Mouse (Mus musculus): ENCODE data around the gene Gsto2.
"Not testable (repeated sequence)": the region's sequence is repeated elsewhere in the genome, so short reads cannot be mapped to it uniquely, and the experiment has no call there.

Gene Gsto2

DNA sequence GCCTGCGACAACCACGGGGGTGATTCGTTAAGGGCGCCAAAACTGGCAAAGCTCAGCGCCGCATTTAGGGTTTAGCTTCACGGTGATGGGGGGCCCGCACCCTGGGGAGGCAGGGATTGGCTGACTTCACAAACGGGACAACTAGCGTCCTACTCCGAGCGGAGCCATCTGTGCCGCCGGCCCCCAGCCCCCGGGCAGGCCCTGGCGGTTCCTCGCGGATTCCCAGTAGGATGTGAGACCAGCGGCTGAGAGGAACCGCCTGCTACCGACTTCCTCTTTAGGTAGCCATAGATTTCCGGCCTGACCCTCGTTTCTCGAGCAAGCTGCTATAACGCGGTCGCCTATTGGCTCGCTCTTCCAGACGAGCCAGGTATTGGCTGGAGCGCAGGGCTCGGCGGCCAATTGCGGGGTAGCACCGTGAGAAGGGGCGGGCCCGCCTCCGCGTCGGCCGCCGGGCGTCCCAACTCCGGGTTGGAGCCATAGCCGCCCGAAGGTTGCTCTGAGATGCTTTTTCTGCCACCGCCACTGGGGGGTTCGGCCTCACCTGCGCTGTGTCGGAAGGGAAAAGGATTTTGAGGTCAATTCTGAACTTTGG is at the start of gene Gsto2:
TSS of gene Gsto2 (plus strand) at position 182 of the 595 bp plus-strand sequence.
- DNase-seq: peak; percentile 93

DNA sequence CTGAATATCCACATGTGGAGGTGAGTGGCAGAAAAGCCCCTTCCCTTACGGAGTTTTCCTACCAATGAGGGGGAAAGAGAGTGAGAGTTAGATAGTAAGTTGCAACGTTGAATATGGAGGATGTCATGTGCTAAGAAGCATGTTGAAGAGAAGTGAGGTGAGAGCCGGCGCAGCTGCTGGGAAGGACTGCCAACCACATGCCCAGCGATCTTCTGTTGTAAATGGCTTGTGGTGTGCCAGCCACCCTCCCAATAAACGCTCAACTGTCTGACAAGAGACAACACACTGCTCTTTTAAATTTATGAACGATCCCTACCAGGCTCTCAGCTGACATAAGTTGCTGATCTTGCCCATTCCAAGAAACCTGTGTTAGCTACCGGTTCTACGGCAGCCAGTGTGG is 47.6 kb upstream of the Gsto2 start:
- DNase-seq: no peak

DNA sequence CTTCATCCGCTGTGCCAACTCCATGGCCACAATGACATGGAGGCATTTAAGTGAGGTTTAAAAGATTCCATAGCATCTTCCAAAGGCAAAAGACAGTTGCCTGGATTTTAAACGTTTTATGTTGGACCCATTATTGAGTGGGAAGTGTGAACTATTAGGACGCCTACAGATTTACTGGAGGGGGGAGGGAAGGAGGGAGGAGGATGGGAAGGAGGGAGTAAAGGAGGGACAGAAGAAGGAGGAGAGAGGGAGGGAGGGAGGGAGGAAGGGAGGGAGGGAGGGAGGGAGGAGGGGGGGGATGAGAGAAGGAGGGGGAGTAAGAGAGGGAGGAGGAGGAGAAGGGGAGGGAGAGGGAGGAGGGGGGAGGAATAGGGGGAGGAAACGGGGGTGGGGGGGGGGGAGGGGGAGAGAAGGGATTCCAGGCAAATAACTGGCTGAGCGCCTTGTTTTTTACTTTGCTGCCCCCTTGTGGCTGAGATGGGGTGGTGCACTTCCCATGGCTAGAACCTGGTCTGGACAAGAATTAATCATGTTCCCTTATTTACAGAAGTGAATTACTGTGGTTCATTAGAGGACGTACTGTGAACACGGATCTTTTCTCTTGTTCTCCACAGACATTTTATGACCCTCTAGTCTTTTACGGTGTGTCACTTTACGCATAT is 44.4 kb upstream of the Gsto2 start:
- DNase-seq: peak; percentile 70

DNA sequence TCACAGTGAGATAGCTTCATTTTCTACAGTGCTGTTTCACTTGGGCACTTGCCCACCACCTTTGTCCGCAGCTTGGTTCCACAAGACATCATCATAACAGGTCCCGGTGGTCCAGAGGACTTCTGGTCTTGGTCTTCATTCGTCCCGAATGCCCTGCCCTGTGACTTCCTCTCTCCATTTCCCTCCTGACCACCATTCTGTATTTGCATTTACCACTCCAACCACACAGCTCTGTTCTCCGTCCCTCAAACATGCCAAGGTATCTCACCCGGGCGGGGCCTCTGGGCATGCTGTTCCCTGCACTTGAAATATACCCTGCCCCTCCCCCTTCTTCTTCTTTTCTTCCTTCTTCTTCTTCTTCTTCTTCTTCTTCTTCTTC is 43.9 kb upstream of the Gsto2 start:
- no peak for DNase-seq

DNA sequence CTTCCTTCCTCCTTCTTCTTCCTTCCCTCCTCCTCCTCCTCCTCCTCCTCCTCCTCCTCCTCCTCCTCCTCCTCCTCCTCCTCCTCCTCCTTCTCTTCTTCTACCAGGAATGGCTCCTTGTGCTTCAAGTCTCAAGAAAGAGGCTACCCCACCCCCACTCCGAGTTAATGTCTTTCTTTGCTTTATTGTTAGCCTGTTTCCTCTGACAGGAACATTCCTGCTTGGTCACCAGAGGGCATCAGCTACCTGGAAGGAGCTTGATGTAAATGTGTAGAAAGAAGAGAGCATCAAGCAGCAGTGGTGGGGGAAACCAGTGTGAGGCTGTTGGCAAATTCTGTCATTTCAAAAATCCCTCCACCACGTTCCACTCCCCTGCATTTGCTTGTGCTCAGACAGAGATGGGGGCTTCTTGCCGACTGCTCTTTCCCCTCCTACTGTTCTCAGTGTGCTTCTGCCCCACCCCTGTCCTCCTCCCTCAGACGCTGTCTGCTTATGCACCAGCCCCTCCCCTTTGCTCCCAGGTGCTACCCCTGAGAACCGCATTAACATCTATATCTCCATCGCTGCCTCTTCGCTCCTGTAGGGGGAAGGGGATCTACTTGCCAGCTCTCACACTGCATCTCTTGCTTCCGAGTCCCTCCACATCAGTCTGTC is 43.1 kb upstream of the Gsto2 start:
- DNase-seq: no peak

DNA sequence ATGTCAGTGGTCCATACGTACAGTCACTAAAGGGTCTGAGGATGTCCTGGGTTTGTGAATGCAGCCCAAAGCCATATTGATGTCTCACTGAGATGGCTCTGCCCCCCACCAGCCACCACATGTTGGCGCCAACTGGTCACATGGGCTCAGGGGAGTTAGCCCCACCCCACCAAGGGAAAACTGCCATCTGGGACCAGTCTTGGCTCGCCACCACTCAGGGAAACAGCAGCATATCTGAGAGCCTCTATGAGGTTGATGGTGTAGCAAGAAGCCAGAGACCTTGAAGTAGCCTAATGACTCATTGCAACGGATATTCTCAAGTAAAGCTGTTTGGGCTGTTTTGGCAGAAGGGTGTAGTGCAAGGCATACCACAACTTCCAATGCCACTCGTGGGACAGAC is 41.3 kb upstream of the Gsto2 start:
- no peak for DNase-seq

DNA sequence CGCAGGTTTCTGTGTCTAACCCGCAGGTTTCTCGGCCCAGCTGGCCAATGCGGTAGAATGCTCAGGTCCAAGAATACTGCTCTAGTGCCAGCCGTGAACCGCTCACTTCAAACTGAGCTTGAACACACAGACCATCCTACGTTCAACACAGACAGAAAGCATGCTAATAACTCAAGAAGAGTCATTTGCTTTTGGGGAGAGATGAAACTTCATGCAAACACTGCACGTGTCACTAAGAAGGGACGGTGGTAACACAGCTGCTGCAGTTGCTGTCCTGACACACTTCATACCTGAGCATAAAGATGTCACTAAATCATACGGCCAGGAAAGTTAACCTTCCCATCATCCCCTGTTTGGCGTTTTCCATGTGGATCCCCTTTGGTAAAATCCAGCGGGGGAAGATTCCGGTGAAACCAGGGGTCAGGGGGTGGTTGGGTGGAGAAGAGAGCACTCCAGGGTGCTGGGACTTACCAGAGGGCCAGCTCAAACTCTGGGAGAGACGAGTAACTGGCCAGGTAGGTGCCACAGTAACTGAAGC is 35.4 kb upstream of the Gsto2 start:
- DNase-seq: no peak

DNA sequence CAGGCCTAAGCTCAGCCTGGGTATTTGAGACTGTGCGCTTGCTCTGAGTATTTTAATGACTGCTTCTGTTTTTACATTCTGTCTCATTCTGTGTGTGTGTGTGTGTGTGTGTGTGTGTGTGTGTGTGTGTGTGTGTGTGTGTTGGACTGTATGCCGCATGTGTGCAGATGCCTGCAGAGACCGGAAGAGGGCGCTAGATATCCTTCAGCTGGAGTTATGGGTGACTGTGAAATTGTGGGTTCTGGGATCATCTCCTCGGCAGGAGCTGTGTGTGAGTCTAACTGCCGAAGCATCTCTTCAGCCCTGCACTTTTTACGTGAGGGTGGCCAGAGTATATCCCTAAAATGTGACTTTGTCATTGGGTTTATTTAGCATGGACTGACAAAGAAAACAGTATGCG is 34.2 kb upstream of the Gsto2 start:
- no peak for DNase-seq

DNA sequence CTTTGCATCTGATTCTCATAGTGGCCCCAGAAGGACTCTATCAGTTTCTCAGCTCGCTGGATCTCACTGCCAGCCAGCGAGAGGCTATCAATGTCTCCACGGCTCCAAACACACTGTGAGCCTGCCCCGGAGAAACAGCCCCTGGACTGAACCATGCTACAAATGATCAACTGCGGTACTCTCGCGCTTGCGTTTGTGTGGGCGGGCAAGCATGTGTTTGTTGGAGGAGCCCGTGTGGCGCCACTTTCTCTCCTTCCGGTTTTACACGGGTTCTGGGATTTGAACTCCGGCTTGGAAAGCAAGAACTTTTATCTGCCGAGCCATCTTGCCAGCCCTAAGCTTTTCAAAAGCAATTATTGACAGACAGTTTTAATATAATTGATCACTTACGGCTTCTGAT is 33.0 kb upstream of the Gsto2 start:
- no peak for DNase-seq

DNA sequence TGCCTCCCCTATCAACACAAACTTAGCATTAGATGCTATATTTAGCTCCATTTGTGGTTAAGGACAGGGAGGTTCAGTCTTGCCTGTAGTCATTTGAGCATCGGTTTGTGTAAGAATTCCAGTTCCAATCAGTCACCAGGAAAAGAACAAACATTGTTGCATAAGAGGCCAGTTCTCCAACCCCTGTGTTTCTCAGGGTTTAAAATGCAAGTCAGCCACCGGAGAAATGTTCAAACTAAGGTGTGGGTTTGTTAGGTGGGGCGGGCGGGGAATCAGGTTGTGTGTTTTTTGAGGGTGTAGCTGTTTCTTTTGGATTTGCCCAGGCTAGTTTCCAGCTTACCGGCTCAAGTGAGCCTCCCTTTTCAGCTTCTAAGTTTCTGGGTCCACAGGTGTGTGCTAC is 30.7 kb upstream of the Gsto2 start:
- no peak for DNase-seq

DNA sequence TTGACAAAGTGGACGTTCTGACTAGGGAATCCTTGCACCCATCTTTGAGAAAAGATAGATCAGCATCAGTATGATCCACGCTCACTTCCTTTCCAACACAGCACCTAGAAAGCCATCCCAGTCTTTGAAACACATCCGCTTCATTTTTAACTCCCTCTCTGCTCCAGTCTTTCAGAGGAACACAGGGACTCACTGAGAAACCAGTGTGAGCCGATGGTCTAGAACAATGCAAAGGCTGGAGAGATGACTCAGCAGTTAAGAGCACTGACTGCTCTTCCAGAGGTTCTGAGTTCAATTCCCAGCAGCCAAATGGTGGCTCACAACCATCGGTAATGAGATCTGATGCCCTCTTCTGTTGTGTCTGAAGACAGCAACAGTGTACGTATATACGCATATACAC is 29.6 kb upstream of the Gsto2 start:
- no peak for DNase-seq

DNA sequence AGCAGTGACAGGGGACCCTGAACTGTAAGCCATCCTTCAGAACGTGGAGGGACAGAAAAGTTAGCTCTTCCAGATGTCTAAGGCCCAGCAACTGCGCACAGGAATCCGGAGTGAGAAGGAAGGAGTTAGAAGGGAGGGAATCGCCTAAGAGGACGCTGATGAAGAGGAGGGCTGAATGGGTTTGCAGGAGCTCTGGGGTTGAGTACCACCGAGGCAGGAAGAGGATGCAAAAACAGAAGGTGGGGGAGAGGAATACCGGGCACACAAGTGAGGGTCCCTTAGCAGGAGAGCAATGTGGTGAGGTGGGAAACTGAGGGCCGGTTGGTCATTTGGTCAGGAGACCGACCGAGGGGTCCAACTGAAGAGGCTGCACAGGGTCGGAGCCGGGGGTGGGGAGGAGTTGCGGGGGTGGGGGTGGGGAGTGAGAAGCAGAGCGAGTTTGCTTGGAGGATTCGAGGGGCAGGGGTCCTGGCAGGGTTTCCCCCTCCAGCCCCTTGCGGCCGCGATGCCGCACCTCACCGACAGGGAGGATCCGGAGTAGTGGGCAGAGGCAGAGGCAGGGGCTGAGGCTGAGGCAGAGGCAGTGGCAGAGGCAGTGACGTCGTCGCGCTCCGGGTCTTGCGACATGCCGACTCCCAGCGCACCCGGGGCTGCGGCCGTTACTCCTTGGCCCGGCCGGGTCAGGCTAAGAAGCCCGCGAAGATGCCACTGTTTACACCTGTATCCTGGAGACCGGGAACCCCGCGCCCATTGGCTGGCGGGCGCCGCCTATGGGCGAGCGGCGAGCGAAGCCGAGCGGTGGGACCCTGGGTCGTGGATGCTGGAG is 28.4 kb upstream of the Gsto2 start:
- DNase-seq: peak; percentile 59

DNA sequence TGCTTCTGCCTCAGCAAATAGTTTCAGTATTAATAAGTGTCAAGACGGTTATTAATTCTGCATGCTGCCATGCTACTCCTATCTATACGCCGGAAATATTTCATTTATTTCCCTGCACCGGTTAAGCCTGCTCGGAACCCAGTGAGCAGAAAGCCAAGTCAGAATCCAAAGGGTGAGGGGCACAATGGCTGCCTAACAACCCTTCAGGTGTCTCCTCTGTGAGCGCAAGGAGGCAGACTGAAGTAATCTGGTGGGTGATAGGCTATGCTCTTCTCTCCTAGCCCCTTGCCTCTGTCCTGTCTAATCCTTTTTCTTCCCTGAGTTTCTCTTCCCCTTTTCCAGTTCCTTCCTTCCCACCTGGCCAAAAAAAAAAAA is 27.8 kb upstream of the Gsto2 start:
- no peak for DNase-seq

DNA sequence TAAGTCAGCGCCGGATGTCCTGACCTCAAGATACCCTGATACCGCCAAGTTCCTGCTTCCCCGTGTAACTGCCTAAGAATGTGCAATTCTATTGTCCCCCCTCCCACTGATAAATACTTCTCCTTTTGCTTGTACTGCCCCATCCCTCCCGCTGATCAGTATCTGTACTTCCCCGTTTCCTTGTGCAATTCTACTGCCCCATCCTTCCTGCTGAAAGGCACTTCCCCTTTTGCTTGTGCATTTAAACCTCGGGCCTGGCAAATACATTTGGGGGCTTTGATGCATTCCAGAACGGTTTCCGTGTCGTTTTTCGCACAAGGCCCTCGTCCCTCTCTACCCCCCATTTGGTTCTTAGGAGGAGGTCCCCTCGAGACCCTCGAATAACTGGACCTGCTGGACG is 24.1 kb upstream of the Gsto2 start:
- DNase-seq: not testable (repeated sequence)

DNA sequence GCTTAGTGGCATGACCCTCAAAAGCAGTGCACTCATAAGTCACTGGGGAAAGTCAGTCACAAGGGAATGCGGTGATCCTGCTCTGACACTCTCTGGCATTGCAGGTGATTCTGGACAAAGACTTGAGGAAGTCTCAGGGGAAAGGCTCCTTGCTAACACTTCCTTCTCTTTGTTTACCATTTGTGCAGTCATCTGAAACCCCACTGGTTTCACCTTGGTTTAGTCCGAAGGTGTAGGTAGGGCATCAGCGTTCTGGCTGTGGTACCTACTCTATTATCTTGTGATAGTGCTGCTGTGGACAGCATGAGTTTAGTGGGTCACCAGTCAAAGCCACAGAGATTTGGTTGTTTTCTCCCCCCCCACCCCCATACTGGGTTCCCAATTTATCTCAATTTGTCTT is 15.6 kb upstream of the Gsto2 start:
- no peak for DNase-seq

DNA sequence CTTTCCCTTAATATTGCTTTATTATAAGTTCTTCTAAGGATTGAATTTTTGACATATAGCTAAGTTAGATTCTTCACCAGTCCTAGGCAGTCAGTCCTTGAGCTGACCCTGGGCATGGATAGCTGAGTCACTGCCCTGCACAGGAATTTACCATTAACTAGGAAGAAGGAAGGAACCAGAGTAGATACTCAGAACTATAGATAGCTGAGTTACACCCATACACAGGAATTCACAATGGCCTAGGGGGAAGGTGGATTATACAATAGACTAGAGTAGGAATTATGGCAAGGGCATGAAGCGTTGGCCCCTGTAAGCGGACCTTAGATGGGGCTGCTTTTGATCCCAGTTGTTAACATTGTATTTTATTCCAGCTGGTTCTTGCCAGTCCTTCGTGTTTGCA is 13.2 kb upstream of the Gsto2 start:
- DNase-seq: not testable (repeated sequence)

DNA sequence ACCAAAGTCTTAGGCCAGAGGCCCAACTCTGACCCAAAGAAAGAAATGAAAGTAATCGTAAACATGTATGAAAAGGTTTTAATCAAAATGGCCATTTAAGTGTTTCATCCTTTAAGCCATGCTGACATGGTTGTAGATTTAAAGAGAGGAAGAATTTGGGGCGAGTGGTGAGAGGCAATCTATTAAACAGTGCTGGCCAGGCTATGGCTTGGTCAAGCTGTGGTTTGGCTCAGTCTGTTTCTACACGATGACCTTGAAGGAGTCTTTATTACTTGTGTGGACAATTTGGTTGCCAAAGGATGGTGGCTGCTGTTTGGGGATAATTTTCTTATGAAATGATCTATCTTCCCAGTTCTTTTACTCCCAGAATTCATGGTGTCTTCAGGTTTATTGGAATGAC is 12.3 kb upstream of the Gsto2 start:
- no peak for DNase-seq

DNA sequence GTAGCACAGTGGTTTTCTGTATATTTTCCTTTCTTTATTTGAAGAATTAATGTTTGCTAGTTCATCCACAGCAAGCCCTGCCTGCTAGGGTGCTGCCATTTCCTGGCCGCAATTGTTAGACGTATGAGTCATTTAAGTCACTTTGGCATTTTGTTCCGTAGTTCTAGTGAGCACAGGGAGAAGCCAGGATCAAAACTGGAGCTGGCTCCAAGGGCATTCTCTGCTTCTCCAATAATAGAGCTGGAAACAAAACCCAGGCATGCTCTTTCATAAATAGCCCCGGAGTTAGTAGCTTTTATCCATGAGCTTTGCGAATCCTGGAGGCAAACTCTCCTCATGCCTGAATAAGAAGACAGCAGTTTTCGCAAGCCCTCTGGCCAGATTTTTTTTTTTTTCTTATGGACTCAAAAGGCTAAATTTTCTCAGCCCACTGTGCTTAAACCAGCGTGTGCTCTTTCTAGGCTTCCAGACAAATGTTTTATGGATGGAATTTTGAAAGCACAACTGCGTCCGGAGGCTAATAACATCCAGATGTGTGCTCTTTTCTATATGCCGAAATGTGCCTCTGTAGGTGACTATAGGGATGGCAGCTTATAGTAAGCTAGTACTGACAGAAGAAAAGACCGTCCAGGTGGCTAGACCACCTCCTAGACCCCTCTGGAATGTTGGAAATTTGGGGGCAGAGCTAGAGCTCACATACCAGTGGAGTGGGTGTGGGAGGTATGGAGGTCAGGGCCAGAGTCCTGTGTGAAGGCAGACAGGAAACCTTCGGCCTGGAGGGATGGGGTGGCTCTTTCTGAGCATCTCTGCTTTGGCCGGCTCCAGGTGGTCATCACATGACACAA is 11.2 kb upstream of the Gsto2 start:
- no peak for DNase-seq

DNA sequence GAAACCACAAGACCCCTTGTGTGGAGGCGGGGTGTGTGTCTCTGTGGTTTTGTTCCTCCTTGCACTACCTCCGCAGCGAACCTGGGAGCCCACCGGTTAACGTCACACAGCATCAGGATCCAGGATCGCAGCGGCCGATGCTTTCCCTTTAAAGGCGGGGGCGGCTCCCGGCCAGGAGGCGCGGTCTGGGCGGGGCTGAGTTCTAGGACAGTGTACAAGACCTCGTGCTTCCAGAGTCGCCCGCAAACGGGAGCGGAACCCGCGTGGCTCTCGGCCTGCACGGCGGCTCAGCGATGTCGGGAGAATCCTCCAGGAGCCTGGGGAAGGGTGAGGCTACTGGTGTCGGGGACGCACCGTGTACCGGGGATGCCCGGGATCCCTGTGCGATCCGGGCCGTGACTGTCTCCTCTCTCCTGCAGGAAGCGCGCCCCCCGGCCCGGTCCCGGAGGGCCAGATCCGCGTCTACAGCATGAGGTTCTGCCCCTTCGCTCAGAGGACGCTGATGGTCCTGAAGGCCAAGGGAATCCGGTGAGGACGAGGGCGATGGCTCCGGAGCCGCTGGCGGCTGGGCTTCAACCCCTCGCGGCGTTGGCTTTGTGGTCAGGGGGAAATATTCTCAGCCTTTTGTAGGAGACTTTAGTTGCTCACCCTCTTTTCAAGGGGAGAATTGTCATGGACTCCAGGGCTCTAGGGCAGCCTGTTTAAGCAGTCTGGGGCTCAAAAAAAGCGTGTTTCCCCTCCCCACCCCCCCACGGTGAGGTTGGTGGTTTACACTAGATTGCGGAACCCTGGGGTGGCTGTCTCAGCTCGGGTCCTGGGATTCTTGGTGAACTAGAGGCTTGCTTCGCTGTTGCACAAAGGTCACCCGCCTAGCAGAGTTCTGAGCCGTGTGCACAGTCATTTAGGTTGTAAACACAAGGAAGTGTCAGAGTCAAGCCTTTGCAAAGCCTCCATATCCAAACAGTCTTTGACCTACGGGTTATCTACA is 10.2 kb upstream of the Gsto2 start, which contains the start of gene Gsto1:
TSS of gene Gsto1 (plus strand) at position 175 of the 988 bp plus-strand sequence.
- peak; percentile 89 for DNase-seq

DNA sequence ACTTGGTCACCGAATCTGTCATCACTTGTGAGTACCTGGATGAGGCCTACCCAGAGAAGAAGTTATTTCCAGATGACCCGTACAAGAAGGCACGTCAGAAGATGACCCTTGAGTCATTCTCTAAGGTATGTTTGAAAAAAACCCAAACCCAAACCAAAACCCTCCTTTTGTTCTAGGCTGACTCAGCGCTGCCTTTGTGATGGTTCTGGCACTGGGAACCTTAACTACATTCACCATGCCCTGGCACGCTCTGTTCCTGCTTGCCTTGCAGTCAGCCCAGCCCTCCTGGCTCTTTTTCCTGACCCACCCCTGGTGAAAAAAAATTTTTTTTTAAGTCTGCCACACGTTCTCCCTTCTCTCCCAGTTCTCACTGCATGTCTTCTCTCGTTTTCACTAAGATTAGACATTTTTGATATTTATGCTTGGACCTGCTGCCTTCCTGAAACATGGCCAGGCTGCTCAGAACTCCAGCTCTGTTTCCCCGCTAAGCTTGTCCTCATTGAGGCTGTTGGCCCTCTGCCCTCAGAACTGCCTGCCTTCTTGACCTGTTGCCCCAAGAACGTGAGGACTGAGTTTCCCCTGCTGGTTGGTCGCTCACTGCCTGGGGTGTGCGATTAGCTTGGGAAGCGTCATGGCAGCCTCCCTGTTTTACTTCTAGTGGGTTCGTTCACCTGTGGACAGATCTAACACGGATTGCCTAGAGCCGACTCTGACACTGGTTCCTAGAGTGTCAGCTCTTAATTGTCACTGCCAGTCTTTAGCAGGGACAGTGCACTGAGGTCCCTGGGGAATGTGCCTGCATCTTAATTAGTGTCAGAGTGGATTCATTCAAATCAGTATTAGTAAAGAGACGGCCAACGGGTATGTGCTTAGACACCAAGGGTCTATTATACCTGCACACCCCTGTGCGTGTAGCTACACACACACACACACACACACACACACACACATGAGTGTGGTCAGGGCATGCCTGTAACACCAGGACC is 7.1 kb upstream of the Gsto2 start:
- DNase-seq: peak; percentile 78

Measured in lung, postnatal 14 days (tissue).